Mouse (Mus musculus): Measurements from ENCODE around the gene Vmn2r83.
"Not testable (repeated sequence)": the region's sequence is repeated elsewhere in the genome, so short reads cannot be mapped to it uniquely, and the experiment has no call there.

Vmn2r83 gene

DNA sequence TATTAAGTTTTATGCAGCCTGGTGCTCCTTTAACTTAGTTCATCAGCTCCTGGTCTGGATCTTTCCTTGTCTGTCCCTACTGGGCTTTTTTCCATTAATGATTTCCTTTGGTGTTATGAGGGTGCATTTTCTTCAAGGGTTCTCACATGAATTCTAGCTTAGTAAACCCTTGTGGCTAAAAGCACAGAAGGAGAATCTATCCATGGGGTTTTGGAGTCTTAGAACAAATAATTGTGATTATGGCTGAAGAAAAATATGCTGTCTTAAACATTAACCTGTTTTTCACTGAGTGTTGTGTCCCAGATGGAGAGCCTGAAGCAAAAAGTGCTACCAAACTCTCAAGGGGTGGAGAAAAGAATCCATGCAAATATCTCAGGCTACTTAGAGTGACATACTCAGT is at the start of gene Vmn2r83:
TSS of gene Vmn2r83 (plus strand) at position 301 of the 400 bp plus-strand sequence.
- DNase-seq (ENCODE audit: low spot score in 2 of 2): no peak

DNA sequence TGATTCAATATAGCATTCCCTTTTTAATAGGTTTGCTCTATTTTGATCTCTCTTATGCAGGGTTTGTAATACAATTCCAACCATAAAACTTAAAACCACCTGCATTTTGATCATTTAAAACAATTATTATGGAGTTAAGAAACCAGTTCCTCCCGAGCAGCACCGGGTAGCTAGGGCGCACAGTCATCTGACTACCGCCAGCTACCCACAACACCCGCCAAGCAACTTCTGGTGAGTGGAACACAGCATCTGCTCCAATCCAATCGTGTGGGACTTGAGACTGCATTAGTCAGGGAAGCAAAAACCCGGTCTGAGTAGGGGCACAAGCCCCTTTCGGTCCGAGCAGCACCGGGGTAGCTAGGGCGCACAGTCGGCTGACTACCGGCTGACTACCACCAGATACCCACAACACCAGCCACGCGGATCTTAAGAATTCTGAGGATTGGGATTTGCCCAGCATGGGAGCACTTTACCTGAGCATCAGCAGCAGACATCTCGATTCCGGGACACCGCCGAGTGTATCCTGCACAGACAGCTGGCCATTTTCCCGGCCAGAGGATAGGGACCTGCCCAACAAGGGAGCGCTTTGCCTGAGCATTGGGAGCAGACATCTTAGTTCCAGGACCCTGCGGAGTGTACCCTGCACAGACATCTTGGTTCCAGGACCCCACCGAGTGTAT is 33.2 kb upstream of the Vmn2r83 start:
- not testable (repeated sequence) for DNase-seq (ENCODE audit: low spot score in 2 of 2)

DNA sequence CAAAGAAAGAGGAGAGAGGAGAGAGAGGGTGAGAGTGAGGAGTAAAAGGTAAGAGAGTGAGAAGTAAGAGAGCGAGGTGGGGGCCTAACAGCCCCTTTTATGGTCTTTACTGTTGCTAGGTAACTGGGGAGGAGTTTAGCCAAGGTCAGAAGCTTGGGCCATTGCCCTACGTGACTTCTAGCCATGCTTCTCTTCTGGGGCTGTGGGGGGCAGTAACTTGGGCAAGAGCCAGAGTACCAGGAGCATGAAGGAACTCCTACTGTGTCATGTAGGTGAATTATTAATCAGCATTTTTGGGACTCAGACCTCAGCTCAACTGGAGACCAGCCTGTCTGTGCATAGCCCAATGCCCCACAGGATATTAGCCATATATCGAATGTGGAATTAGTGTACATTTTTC is 27.4 kb downstream of the Vmn2r83 start:
- DNase-seq (ENCODE audit: low spot score in 2 of 2): no peak

DNA sequence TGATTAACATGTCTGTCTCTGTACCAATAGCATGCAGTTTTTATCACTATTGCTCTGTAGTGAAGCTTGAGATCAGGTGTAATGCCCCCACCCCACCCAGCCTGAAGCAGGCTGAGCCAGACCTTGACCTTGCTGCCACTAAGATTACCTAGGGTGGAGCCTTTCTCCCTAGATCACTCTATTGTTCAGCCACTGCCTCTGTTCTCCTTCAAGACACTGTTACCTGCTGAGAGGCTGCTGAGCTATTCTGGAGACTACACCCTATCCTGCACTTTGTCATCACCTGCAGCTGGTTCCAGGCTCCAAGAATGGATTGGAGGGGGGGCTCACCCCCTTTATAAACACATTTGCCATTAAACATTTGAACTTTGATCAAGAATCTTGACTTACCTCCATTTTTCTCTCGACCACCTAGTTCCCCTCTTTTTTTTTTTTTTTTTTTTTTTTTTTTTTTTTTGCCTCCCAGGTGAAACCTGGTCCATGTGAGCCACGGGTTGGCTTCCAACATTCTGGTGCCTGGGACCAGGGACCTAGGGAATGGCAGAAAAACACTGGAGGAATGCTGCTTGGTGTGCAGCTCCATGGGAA is 28.3 kb downstream of the Vmn2r83 start:
- no peak for DNase-seq (ENCODE audit: low spot score in 2 of 2)

DNA sequence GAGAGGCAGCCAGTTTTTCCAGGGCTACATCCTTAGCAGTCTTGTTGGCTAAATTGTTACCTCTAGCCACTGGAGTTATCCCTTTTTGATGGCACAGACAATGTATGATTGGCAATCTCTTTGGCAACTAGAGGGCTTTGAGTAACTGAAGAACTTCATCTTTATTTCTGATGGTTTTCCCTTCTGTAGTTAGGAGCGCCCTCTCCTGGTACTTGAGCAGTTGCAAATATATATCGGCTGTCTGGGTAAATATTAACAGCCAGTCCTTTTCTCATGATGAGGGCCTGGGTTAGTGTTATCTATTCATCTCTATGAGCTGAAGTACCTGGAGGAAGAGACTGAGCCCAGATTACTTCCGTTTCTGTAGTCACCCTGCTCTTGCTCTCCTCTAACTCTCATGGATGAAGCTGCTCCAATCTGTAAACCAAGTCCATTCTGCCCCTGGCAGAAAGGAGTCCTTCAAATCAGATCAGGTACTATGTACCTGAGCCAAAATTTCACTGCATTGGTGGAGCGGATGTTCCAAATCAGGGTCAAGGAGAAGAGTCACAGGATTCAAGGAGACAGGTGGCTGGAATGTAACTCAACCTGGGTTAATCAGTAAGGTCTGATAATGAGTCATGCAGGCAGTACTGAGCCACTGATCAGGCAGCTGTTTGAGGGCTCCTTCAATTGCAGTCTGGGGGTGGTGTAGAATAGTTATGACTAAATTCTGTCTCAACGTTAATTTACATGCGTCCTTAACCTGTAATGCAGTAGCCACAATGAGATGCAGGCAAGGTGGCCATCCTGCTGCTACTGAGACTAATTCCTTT is 34.5 kb downstream of the Vmn2r83 start:
- no peak for DNase-seq (ENCODE audit: low spot score in 2 of 2)

DNA sequence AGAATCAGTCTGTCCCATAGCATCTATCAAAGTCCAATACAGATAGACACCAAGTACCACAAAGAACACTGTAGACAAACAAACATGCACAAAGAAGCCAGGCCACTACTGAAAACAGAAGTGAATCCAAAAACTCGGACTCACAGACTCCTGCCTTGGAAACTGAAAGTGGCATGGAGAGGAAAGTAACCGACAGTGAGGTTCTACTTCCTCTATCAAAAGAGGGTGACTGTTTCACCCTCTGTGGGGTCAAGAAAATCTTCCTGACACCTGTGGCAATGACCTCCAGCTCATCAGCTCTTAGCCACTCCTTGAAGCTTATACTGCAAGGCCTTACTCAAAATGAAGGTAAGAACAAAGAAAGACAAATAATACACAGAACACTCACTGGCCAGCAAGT is 38.2 kb downstream of the Vmn2r83 start:
- DNase-seq (ENCODE audit: low spot score in 2 of 2): no peak

DNA sequence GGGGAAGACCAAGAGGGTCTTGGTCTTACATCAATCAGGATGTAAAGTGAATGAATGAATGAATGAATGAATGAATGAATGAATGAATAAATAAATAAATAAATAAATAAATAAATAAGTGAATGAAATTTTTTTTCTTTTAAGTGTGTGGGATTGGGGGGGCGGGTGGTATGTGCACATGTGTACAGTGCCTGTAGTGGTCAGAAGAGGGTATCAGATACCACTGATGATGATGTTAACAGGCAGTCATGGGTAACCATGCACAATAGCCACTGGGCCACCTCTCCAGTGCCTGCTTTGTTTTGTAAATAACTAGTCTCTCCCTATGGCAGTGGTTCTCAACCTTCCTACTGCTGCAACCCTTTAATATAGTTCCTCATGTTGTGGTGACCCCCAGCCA is 55.9 kb downstream of the Vmn2r83 start:
- DNase-seq (ENCODE audit: low spot score in 2 of 2): no peak

DNA sequence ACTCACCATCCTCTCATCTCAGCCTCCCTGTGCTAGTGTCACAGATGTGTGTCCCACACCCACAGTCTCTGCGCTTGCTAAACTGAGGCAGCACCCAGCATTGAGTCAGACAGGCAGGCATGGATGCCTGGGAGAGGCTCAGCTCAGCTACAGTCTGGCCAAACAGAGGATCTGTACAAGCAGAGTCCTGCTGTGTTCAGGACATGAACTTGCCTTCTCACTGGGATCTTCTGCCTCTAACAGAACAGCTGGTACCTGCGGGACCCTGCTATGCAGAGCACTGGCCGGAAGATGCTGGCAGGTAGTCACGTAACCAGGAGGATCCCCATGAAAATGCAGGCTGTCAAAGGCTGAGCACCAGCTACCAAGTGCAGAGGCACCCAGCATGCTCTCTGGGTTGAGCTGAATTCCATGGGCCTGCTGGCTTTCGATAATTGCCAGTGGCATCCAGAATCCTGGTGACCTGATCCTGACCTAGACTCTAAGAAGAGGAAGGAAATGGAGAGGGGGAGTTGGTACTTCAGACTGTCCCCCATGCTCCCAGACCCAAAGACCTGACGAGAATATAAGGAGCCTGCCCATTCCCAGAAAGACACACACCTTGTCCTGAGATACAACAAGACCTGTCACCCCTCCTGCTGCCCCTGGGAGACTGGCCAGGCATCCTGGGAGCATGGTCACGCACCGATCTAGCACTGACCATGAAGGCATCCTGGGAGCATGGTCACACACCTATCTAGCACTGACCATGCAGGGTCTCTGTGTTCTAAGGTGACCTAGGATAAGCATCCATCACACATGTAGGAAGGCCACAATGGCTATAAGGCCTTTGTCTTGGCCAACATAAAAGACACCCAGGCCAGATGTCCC is 57.2 kb downstream of the Vmn2r83 start:
- no peak for DNase-seq (ENCODE audit: low spot score in 2 of 2)

DNA sequence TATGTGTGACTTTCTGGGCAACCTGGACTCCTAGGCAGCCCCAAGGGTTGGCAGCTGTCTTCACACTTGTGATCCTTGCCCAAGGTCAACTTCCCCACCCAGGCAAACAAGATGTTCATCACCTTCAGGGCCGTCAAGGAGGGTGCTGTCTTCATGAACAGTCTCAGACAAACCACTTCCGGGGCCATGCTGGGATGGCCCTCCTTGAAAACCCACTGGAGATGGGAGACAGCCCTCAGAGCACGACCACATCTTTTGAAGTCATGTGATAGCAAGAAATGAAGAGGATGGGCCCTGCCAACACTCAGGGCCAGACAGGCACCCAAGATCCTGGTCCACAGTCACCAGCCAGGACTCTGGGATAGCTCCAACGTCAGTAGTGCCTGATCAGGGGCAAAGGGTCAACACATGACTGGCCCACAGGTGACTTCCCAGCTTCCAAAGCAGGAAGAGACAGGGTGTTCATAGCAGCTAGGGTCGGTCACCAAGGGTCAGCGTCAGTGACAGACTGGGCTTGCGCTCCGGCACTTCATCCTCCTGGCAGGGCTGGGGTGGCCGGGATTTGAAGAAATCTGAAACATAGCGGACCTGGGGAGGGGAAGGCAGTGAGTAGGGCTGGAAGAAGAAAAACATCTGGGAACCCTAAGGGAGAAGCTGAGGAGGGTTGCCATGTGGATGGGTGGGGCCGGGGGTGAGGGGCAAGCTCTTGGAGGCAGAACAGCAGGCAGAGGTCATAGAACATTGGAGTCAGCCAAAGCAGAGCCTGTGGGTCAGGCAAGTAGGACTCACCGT is 58.3 kb downstream of the Vmn2r83 start:
- DNase-seq (ENCODE audit: low spot score in 2 of 2): no peak

DNA sequence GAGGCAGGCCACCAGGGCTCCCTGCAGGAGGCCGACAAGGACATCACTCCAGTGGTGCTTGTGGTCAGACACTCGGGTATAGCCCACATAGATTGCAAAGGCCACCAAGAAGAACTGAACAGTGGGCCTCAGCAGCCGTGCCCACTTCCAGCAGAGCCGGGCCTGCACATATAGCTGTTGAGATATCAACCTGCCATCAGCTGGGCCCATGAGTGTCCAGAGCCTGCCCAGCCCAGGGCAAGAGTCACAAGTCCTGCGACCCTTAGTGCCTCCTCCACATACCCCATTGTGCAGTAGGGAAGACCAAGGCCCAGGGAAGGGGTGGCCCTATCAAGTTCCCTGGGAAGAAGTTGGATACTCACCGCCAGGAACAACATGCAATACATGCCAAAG is 58.9 kb downstream of the Vmn2r83 start:
- no peak for DNase-seq (ENCODE audit: low spot score in 2 of 2)

DNA sequence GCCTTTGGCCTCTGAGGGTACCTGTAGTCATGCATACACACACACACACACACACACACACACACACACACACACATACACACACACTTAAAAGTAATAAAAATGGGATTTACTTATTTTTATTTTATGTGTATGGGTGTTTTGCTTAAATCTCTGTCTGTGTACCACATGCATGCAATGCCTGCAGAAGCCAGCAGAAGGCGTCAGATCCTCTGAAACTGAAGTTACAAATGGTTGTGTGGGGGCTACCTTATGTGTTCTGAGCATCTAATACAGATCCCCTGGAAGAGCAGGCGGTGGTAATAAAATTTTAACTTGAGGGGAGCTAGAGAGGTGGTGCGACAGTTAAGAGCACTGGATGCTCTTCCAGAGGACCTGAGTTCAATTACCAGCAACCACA is 59.5 kb downstream of the Vmn2r83 start:
- no peak for DNase-seq (ENCODE audit: low spot score in 2 of 2)

DNA sequence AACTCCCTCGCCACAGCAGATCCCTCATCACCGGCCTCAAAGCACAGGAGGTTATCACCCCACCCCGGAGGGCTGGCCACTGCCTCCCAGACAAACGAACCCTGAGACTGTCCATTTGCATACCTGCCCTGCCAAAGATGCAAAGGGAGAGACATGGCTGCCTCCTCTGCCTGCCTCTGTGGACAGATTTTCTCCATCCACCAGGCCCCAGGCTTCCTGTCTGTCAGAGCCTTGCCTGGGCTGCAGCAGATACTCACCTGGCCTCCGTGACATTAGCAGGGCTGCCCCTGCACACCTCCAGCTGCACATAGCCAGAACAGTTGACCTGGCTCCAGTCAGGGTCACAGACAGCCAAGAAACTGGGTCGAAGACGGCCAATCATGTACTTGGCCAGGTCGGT is 61.7 kb downstream of the Vmn2r83 start:
- DNase-seq (ENCODE audit: low spot score in 2 of 2): no peak

DNA sequence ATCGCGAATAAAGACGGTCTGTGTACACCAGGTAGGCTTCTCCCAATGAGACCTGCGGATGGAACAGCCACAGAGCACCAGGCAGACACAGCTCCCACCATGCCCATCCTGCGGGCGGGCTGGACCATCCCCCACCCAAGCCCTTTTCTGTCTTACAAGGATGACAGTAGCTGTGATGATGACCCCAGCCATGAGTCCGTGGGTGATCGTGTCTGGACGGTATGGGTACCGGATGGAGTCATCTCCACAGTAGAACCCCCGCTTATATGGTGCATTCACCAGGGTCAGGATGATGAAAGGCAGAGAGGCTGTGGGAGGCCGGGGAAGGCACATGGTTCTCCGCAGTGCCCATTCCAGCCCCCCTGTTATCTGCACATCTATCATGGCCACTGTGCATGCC is 62.2 kb downstream of the Vmn2r83 start:
- no peak for DNase-seq (ENCODE audit: low spot score in 2 of 2)

DNA sequence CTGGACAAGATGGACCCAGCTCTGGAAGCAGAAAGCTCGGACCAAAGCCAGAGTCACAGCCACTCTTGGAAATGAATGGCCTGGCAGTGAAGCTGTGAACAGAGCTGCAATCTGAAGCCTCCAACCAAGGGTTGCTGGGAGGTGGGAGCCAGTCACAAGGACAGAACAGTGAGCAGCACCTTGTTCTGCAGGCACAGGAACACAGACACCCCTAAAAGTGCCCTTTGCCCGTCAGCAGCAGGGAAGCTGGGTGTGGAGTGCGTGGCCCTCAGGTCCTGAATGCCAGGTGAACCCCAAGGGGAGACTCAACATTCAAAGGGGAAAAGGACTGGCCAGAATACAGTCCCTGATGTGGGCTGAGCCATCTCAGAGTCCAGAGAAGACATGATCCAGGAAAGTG is 63.1 kb downstream of the Vmn2r83 start:
- no peak for DNase-seq (ENCODE audit: low spot score in 2 of 2)

DNA sequence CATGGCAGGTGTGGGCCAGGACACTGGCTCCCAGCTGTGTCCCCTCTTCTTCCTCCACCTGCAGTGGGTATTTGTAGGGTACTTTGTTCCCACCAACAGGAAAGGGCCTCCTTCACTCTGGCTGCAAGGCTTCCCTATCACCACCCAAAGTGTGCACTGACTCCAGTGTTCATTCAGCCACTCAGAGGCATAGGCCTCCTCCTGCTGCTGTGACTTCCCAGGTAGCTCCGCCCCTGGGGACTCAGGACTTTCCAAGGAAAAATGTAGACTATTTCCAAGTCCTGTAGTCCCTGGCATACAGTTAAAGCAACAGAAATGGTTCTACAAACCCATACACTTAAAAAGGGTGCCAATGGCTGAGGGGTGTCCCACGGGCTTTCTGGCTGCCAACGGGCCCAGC is 64.1 kb downstream of the Vmn2r83 start:
- DNase-seq (ENCODE audit: low spot score in 2 of 2): no peak

DNA sequence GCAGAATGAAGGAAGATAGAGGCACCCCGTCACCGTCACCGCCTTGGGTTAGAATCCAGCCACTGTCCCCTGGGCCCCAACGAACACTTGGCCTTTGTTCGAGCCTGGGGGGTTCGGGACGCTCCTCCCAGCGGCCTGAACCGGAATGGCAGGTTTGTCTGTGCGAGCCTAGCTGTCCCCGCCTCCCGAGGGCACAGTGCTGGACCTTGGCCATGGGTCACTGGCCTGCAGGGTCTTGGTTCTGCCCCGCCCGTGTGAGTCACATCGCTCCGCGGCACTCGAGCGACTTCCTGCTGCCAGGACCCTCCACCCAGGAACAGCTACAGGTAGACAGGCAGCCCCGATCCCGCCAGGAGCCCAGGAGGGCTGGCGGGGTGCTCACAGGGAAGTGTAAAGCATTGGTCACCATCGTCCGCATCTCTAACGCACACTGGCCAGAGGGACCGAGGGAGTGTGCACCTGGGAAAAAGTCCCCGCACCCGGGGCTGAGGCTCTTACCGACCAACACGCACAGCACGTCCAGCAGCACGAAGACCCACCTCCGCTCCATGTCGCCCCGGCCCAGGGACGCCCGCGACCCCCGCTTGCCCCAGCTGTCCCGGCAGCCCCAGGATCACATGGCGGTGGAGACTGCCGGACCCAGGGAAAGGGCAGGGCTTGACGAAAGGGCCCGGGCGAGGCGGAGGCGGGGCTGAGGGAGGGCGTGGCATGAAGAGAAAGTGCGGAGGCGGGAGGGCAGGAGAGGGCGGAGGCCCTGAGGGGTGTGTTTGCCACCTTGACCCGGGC is 64.8 kb downstream of the Vmn2r83 start, which contains the start of gene Plpp2:
TSS of gene Plpp2 (minus strand) at position 671 of the 786 bp plus-strand sequence.
- DNase-seq (ENCODE audit: low spot score in 2 of 2): peak in 1 of 2 experiments; percentile 34

DNA sequence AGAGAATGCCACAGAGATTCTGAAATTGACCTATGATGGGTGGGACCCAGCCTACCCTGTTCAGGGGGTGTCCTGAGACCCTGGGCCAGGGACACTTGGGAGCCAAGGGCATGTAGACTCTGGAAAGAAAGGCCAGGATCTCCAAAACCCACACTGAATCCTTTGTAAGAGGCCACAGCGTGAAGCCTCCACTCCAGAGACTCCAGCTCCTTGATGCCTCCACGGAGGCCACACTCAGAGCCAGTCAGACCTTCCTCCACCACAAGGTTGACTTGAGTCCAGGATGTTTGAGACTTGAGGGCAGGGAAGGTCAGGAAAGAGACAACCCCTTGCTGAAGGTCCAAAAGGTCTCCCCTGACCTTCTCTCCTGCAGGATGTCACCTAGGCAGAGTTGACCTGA is 65.9 kb downstream of the Vmn2r83 start:
- DNase-seq (ENCODE audit: low spot score in 2 of 2): no peak

DNA sequence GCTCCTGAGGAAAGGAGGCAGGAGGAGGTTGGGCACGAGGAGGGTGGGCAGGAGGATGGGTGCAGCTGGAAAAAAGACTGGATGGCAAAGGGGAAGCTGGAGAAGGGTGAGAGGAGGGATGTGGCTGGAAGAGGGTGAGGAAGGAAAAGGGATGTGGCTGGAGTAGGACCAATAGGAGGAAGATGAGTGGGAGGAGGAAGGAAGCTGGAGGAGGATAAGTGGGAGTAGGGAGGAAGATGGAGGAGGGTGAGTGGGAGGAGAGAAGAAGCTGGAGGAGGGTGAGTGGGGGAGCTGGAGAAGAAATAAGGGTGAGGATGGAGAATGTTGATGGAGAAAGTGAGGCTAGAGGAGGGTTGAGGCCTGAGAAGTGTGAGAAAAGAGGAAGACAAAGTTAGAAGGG is 66.9 kb downstream of the Vmn2r83 start:
- DNase-seq (ENCODE audit: low spot score in 2 of 2): no peak

DNA sequence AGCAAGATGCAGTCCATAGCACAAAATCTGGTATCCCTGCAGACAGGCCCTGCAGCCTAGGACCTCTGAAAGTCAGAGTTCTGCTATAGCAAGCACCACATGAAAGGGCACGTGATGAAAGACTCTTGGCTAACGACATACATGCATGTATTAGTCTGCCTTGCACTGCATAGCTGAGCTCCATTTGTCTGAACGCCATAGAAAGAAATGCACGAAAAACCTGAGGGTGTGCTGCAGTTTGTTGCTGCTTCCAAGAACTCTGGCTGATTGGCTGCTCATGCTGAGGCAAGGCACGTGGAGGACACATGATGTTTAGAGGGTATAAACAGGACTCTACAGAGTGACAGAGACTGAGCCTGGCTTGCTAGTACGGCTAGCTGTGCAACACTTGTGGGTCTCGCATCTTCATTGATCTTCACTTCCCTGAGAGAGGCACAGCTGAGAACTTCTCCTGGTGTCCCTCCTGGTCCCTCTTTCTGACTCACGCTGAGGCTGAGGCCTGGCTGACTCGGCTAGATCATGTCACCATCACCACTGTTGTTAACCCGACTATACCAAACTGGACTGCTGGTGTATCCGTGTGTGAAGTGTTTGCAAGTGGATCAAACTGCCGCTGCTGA is 68.0 kb downstream of the Vmn2r83 start:
- no peak for DNase-seq (ENCODE audit: low spot score in 2 of 2)

DNA sequence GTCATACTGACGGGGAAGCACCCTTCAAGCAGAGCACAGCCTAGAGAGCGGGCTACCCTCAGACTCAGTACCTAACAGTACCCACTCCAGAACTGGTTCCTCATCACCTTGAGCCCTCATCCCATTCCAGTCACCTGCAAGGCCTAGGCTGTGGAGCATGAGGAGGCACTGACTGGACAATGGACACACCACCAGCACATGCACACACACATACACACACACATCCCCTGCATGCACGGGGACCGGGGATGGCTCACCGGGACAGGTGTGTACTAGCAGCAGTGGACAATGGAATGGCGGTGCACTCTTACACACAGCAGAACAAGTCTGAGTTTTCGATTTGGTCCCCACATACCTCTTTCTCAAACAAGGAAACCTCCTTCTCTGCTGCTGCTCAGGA is 68.7 kb downstream of the Vmn2r83 start:
- DNase-seq (ENCODE audit: low spot score in 2 of 2): no peak
